Mouse (Mus musculus) limb, embryonic 12.5 days (tissue): ENCODE measurements around the gene Nelfa. TPM values are rescaled to one million over a fixed set of nuclear protein-coding genes. Genes with fewer than 3 reads are reported as not detected.
"Not testable (repeated sequence)": the region's sequence is repeated elsewhere in the genome, so short reads cannot be mapped to it uniquely, and the experiment has no call there.

Source experiments
- ATAC-seq: fragments of 200-750 bp; cut with Nextera tagmentation; 2 replicates; pipeline ENCODE4 v1.8.0; 2017; ENCODE audit warnings: low read depth, moderate TSS enrichment; ENCODE audit not compliant: insufficient number of reproducible peaks, insufficient read depth, low FRiP score, low TSS enrichment
- H3K27ac ChIP-seq: fragments of 300-500 bp; sonication (generic); 2 replicates; pipeline ENCODE4 v1.5.1; 2016; ENCODE audit warnings: mild to moderate bottlenecking, moderate library complexity
- H3K27me3 ChIP-seq: fragments of 300-500 bp; sonication (generic); 2 replicates; pipeline ENCODE4 v1.6.1; 2016; ENCODE audit warnings: mild to moderate bottlenecking, moderate library complexity
- H3K36me3 ChIP-seq: fragments of 300-500 bp; sonication (generic); 2 replicates; pipeline ENCODE4 v1.6.1; 2016; ENCODE audit warnings: mild to moderate bottlenecking, moderate library complexity
- H3K4me1 ChIP-seq: fragments of 300-500 bp; sonication (generic); replicated peaks from 2 replicates; pipeline ENCODE4 v1.6.1; 2016
- H3K4me2 ChIP-seq: fragments of 300-500 bp; sonication (generic); 2 replicates; pipeline ENCODE4 v1.6.1; 2016; ENCODE audit warnings: mild to moderate bottlenecking, moderate library complexity
- H3K4me3 ChIP-seq: fragments of 300-500 bp; sonication (generic); replicated peaks from 2 replicates; pipeline ENCODE4 v1.5.1; 2016; ENCODE audit warnings: mild to moderate bottlenecking
- H3K9ac ChIP-seq: fragments of 300-500 bp; sonication (generic); replicated peaks from 2 replicates; pipeline ENCODE4 v1.6.1; 2016; ENCODE audit warnings: mild to moderate bottlenecking, moderate library complexity
- H3K9me3 ChIP-seq: fragments of 300-500 bp; sonication (generic); 2 replicates; pipeline ENCODE4 v1.6.1; 2016; ENCODE audit warnings: mild to moderate bottlenecking, moderate library complexity
- WGBS: fragments of 180-500 bp; shearing (Covaris S2); methylation state at CpG from one replicate; pipeline ENCODE4 v1.1.7; 2016; 5-methylcytosine and 5-hydroxymethylcytosine counted together
- polyA plus RNA-seq: library from polyadenylated mRNA; unstranded; fragments of >200 nt; fragmentation: Nextera tagmentation; extraction: Ambion mirVana; gene quantifications from 2 replicates; pipeline ENCODE4 v1.2.1, GENCODE M21; 2016

The Nelfa gene
- polyA plus RNA-seq, 1 experiment from 2014 or later = 69.0 TPM

GRCm38 (mm10) chr5:33947035-33947434 is 10.8 kb upstream of the Nelfa start:
- H3K9me3 ChIP-seq = peaks cover 36% of the 10 kb centered on the region
- 85% methylated on average over 16 of the region's 16 CpGs for WGBS
- not testable (repeated sequence) for H3K4me1 ChIP-seq, H3K27ac ChIP-seq, ATAC-seq, H3K27me3 ChIP-seq, H3K4me2 ChIP-seq, H3K4me3 ChIP-seq, H3K36me3 ChIP-seq, H3K9ac ChIP-seq

GRCm38 (mm10) chr5:33938448-33938847 is 2.2 kb upstream of the Nelfa start:
- peaks cover 22% of the 10 kb centered on the region for H3K4me1 ChIP-seq
- no peak overlapping the region for H3K4me3 ChIP-seq
- peaks cover 26% of the 10 kb centered on the region for H3K9me3 ChIP-seq
- peaks cover 13% of the 10 kb centered on the region for H3K36me3 ChIP-seq
- 96% methylated on average over 3 of the region's 3 CpGs for WGBS
- H3K27me3 ChIP-seq = no peaks in the 10 kb centered on the region
- H3K27ac ChIP-seq = no peak overlapping the region
- H3K4me2 ChIP-seq = no peak overlapping the region
- no peak for ATAC-seq
- H3K9ac ChIP-seq = no peak overlapping the region

GRCm38 (mm10) chr5:33937230-33937629 is 1.0 kb upstream of the Nelfa start:
- peaks cover 16% of the 10 kb centered on the region for H3K36me3 ChIP-seq
- no peak for ATAC-seq
- H3K4me1 ChIP-seq = peaks cover 22% of the 10 kb centered on the region
- H3K4me3 ChIP-seq = peak overlapping the region; percentile 93
- H3K9ac ChIP-seq = no peak overlapping the region; the same call in 1 of the 2 replicates
- peak overlapping the region; percentile 72 for H3K4me2 ChIP-seq
- peaks cover 22% of the 10 kb centered on the region for H3K9me3 ChIP-seq
- H3K27ac ChIP-seq = no peak overlapping the region
- H3K27me3 ChIP-seq = no peaks in the 10 kb centered on the region
- 94% methylated on average over 2 of the region's 2 CpGs for WGBS

GRCm38 (mm10) chr5:33935700-33936111 is 507 bp downstream of the Nelfa start:
- peak; percentile 52 for ATAC-seq
- Histone ChIP-seq H3K9me3 (peaks cover 15% of the 10 kb centered on the region), H3K4me3 (peak overlapping the region; percentile 93), H3K27ac (peak overlapping the region; percentile 94), H3K27me3 (no peaks in the 10 kb centered on the region), H3K4me1 (peaks cover 22% of the 10 kb centered on the region), H3K36me3 (peaks cover 23% of the 10 kb centered on the region), H3K9ac (peak overlapping the region; percentile 95), H3K4me2 (peak overlapping the region; percentile 72)
- WGBS = under 1% methylated on average over 39 of the region's 39 CpGs

GRCm38 (mm10) chr5:33934877-33935276 is 1.3 kb downstream of the Nelfa start:
- Histone ChIP-seq H3K9ac (no peak overlapping the region), H3K27ac (no peak overlapping the region), H3K4me2 (peak overlapping the region; percentile 72), H3K36me3 (peaks cover 25% of the 10 kb centered on the region), H3K4me3 (peak overlapping the region; percentile 93), H3K4me1 (peaks cover 22% of the 10 kb centered on the region), H3K27me3 (no peaks in the 10 kb centered on the region), H3K9me3 (peaks cover 10% of the 10 kb centered on the region; the same call in 1 of the 2 replicates)
- no peak for ATAC-seq
- WGBS = 78% methylated on average over 7 of the region's 7 CpGs

- Histone ChIP-seq H3K4me2 (peak overlapping the region; percentile 72), H3K4me1 (peaks cover 22% of the 10 kb centered on the region), H3K9ac (no peak overlapping the region), H3K36me3 (peaks cover 25% of the 10 kb centered on the region), H3K27ac (no peak overlapping the region), H3K27me3 (no peaks in the 10 kb centered on the region), H3K9me3 (peaks cover 6% of the 10 kb centered on the region; the same call in 1 of the 2 replicates), H3K4me3 (no peak overlapping the region)
- ATAC-seq = no peak
- 76% methylated on average over 2 of the region's 2 CpGs for WGBS
These were observed 2.1 kb downstream of the Nelfa start for GRCm38 (mm10) chr5:33934081-33934480.

GRCm38 (mm10) chr5:33932413-33932812 is 3.8 kb downstream of the Nelfa start:
- peaks cover 39% of the 10 kb centered on the region for H3K36me3 ChIP-seq
- peaks cover 10% of the 10 kb centered on the region for H3K9me3 ChIP-seq
- H3K4me1 ChIP-seq = peaks cover 22% of the 10 kb centered on the region
- H3K4me3 ChIP-seq = no peak overlapping the region
- H3K27ac ChIP-seq = no peak overlapping the region
- no peak overlapping the region for H3K4me2 ChIP-seq
- no peak overlapping the region for H3K9ac ChIP-seq
- ATAC-seq = no peak
- 82% methylated on average over 2 of the region's 2 CpGs for WGBS
- H3K27me3 ChIP-seq = no peaks in the 10 kb centered on the region

GRCm38 (mm10) chr5:33926170-33926569 is 10.0 kb downstream of the Nelfa start:
- no peak for ATAC-seq
- H3K27me3 ChIP-seq = no peaks in the 10 kb centered on the region
- no peaks in the 10 kb centered on the region for H3K4me1 ChIP-seq
- H3K9me3 ChIP-seq = peaks cover 10% of the 10 kb centered on the region
- no peak overlapping the region for H3K4me3 ChIP-seq
- no peak overlapping the region for H3K9ac ChIP-seq
- H3K36me3 ChIP-seq = peaks cover 58% of the 10 kb centered on the region
- no peak overlapping the region for H3K4me2 ChIP-seq
- H3K27ac ChIP-seq = no peak overlapping the region

GRCm38 (mm10) chr5:33922566-33922965 is 13.6 kb downstream of the Nelfa start:
- no peak overlapping the region for H3K4me2 ChIP-seq
- no peaks in the 10 kb centered on the region for H3K4me1 ChIP-seq
- ATAC-seq = no peak
- H3K36me3 ChIP-seq = peaks cover 59% of the 10 kb centered on the region
- H3K9me3 ChIP-seq = no peaks in the 10 kb centered on the region
- H3K27ac ChIP-seq = no peak overlapping the region
- no peaks in the 10 kb centered on the region for H3K27me3 ChIP-seq
- no peak overlapping the region for H3K4me3 ChIP-seq
- WGBS = 37% methylated on average over 2 of the region's 2 CpGs
- H3K9ac ChIP-seq = no peak overlapping the region

- Histone ChIP-seq H3K4me1 (no peaks in the 10 kb centered on the region), H3K27me3 (no peaks in the 10 kb centered on the region), H3K4me3 (no peak overlapping the region), H3K27ac (no peak overlapping the region), H3K9me3 (no peaks in the 10 kb centered on the region), H3K9ac (no peak overlapping the region), H3K4me2 (no peak overlapping the region), H3K36me3 (peaks cover 58% of the 10 kb centered on the region)
- ATAC-seq = no peak
- WGBS = 89% methylated on average over 7 of the region's 7 CpGs
These were observed 14.6 kb downstream of the Nelfa start for GRCm38 (mm10) chr5:33921486-33922235.

- Histone ChIP-seq H3K9me3 (no peaks in the 10 kb centered on the region), H3K36me3 (peaks cover 58% of the 10 kb centered on the region), H3K27me3 (no peaks in the 10 kb centered on the region), H3K4me1 (no peaks in the 10 kb centered on the region), H3K4me2 (no peak overlapping the region), H3K4me3 (no peak overlapping the region), H3K9ac (no peak overlapping the region), H3K27ac (no peak overlapping the region)
- WGBS = 89% methylated on average over 4 of the region's 4 CpGs
- ATAC-seq = no peak
These were observed 15.3 kb downstream of the Nelfa start for GRCm38 (mm10) chr5:33920924-33921323.

GRCm38 (mm10) chr5:33920037-33920436 is 16.2 kb downstream of the Nelfa start:
- Histone ChIP-seq H3K27ac (no peak overlapping the region), H3K4me3 (no peak overlapping the region), H3K4me1 (no peaks in the 10 kb centered on the region), H3K4me2 (no peak overlapping the region), H3K27me3 (no peaks in the 10 kb centered on the region), H3K9ac (no peak overlapping the region), H3K9me3 (no peaks in the 10 kb centered on the region), H3K36me3 (peaks cover 66% of the 10 kb centered on the region)
- 90% methylated on average over 2 of the region's 2 CpGs for WGBS
- no peak for ATAC-seq
